Mouse (Mus musculus) right cerebral cortex, postnatal 4 days (tissue): Measurements from ENCODE around the gene Spag16.

Source experiments
- DNase-seq: peaks from one replicate; pipeline ENCODE4 v3.0.0-alpha.2; 2022

The Spag16 gene

DNA sequence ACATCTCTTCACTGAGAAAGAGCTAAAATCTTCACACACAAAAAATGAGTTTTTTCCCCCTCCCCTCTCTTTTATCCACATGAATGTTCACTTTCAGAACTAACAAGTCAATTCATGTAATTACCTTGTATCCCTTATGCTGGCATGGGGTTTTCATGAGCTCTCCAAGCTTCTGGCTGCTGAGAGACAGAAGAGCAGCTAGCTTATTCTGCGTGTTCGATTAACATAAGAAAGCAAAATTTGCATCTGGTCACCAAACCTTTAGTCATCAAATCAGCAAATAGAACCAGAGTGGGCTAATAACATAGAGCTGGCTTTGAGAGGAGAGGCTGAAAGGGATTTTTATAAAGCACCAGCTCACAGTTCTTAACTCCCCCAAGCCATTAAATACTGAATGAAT lies 700.4 kb downstream of the Spag16 start:
- DNase-seq = no peak

DNA sequence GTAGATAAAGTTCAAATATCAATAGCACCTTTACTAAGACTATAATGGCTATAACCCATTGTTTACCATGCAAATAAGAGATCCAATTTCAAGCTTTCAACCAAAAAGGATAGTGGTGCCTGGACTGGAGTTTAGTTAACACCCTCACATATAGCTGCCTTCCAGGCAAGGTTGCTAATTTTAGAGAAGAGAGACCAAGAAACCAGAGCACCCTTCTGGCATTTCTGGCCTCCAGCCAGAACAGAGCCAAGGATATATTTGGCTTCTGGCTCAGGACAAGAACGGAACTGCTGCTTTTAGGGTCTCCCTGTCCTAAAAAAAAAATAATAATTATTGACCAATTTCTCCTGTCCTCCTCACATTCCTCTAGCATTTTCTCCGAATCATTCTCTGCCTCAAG lies 703.0 kb downstream of the Spag16 start:
- DNase-seq = no peak

DNA sequence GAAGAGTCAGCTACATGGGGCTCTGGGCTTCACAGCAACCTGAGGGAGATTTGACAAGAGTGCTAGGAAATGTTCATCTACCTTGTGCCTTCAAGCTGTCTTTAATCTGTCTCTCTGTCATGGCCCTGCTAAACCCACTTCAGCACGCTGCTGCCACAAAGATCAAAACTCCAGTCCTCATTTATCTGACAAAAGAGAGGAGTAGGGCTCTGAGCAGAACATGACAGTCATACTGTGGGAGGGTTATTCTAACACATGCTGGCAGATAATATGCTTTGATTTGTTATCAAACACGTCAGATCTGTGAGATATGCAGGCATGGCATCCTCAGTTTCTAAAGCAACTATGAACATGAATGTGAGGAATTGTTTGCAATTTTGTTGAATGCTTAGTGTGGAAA lies 725.1 kb downstream of the Spag16 start:
- DNase-seq = no peak

- no peak for DNase-seq
Observed at GRCm38 (mm10) chr1:70621805-70622204, 795.0 kb downstream of the Spag16 start.

DNA sequence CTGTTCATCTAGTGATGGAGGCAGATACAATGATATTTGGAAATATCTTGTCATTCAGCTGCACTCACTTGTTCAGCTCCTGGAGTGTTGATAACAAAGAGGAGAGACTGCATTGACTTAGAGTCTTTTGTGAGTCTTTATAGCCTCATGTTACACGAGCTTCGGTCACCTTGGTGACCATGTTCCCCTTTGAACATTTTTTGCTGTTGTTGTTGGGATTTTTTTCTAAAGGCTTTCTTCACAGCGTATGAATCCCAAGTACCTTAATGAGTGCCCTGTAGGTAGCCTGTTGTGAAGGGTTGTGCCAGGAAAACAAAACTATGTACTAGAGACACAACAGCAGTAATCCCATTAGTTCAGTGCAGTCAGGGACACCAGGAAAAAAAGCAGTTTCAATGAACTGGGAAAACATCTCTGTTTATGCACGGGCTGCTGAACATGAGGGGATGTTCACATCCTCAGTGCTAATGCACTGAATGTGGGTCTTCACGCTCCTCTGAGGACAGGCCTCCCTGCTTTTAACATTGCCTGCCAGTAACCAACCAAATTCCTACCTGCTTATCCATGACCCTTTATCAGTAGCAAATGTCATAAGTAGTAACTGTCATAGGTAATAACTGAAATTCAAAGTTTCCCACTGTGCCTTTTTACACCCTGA lies 798.2 kb downstream of the Spag16 start:
- no peak for DNase-seq

- DNase-seq = no peak
Observed at GRCm38 (mm10) chr1:70652719-70653118, 825.9 kb downstream of the Spag16 start.

GRCm38 (mm10) chr1:70692529-70692928 lies 865.8 kb downstream of the Spag16 start:
- no peak for DNase-seq

- no peak for DNase-seq
Observed at GRCm38 (mm10) chr1:70700270-70700669, 873.5 kb downstream of the Spag16 start.

DNA sequence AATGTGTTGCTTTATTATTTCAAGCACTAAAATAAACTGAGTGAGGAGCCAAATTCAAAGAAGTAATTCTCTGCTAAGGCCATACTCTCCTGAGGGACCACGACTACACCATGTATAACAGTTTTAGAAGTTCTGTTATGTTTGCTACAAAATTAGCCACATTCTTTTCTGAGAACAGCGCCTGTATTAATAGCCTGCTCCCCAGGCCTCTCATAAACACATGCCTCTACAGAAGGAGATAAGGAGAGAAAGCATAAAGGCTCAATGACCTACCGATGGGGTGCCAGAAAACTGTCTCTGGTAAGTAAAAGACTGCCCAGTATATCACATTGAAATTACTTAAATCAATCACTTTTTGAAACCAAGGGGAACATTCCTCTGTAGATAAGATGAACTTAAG lies 877.2 kb downstream of the Spag16 start:
- DNase-seq = no peak

DNA sequence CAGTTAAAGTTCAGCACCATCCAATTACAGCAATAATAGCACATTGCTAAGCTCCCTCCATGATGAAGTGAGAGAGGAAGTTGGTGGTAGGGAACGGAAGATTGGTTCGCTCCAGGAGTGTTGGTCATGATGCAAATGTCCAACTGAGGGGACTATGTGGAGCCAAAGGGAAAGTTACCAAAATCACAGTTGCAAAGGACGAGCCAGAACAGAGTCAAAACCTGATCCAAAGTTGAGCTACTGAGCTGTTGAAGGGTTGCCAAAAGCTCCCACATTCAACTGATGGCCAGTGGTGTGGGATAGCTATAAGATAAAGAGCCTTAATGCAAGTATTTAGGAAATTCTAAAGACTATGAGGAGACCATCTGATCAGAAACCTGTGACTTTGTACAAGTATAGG lies 879.1 kb downstream of the Spag16 start:
- no peak for DNase-seq

GRCm38 (mm10) chr1:70725045-70725444 lies 898.3 kb downstream of the Spag16 start:
- no peak for DNase-seq

GRCm38 (mm10) chr1:70725655-70726066 lies 898.9 kb downstream of the Spag16 start, which contains the start of gene Vwc2l:
Gene Vwc2l (plus strand): TSS chr1:70725715.
- DNase-seq = peak; percentile 67
